Mouse (Mus musculus): Measurements from ENCODE around the gene Kifc1. TPM values are rescaled to one million over a fixed set of nuclear protein-coding genes. Genes with fewer than 3 reads are reported as not detected.
"Not testable (repeated sequence)": the region's sequence is repeated elsewhere in the genome, so short reads cannot be mapped to it uniquely, and the experiment has no call there.

Gene Kifc1
- polyA plus RNA-seq, 1 experiment, result 57.3 TPM

GRCm38 (mm10) chr17:33910346-33911051 lies 20.0 kb upstream of the Kifc1 start:
- Histone ChIP-seq H3K27ac (ENCODE audit: control insufficient read depth, insufficient read depth, low read length) (peak overlapping the region; percentile 85; the same call in 1 of the 2 replicates), H3K4me1 (replicated peaks; ENCODE audit: control insufficient read depth, insufficient read depth, low read length) (peaks cover 23% of the 10 kb centered on the region), H3K36me3 (ENCODE audit: control insufficient read depth, insufficient read depth, low read length) (peaks cover 25% of the 10 kb centered on the region)

DNA sequence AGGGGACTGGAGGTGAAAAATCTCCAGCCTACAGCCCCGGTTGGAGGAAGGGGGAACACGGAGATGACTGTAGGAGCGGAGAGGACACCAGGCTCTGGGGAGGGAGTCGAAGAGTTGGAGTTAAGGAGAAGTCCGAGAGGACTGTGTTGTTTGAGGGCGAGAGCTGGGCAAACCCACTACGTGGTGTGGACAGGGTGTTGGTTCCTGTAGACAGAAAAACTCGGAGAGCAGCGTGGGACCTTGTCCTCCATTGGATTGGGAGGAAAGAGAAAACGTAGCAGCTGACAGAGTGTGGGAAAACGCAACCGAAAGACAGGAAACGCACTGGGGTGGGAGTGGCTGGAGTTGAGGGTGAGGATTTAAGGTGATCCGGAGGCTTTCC lies 19.4 kb upstream of the Kifc1 start:
- no peaks in the 10 kb centered on the region for H3K27me3 ChIP-seq (ENCODE audit: control insufficient read depth, insufficient read depth, low read length)
- DNase-seq, result peak; percentile 58
- peaks cover 19% of the 10 kb centered on the region for H3K4me1 ChIP-seq (replicated peaks; ENCODE audit: control insufficient read depth, insufficient read depth, low read length)
- peak overlapping the region; percentile 85 for H3K27ac ChIP-seq (ENCODE audit: control insufficient read depth, insufficient read depth, low read length)
- peak overlapping the region; percentile 94 for H3K4me3 ChIP-seq (ENCODE audit: control insufficient read depth, insufficient read depth, low read length)
- under 1% methylated on average over 14 of the region's 14 CpGs for WGBS
- TF ChIP-seq POLR2A (IDR thresholded peaks at IDR 0.05; ENCODE audit: control insufficient read depth, extremely low read depth, insufficient read depth, low read length, poor library complexity), result no peak; the same call in 1 of the 2 replicates
- no peak for TF ChIP-seq CTCF (IDR thresholded peaks at IDR 0.05; ENCODE audit: borderline replicate concordance, control insufficient read depth, extremely low read depth, insufficient read depth, low read length, poor library complexity)
- peaks cover 25% of the 10 kb centered on the region for H3K36me3 ChIP-seq (ENCODE audit: control insufficient read depth, insufficient read depth, low read length)

More at GRCm38 (mm10) chr17:33910346-33911051, 20.0 kb upstream of the Kifc1 start:
- Histone ChIP-seq H3K27me3 (ENCODE audit: control insufficient read depth, insufficient read depth, low read length) (no peaks in the 10 kb centered on the region), H3K4me3 (ENCODE audit: control insufficient read depth, insufficient read depth, low read length) (peak overlapping the region; percentile 94)
- WGBS, result 48% methylated on average over 11 of the region's 11 CpGs
- DNase-seq, result no peak
- TF ChIP-seq POLR2A (IDR thresholded peaks at IDR 0.05; ENCODE audit: control insufficient read depth, extremely low read depth, insufficient read depth, low read length, poor library complexity) (no peak), CTCF (IDR thresholded peaks at IDR 0.05; ENCODE audit: borderline replicate concordance, control insufficient read depth, extremely low read depth, insufficient read depth, low read length, poor library complexity) (no peak)

DNA sequence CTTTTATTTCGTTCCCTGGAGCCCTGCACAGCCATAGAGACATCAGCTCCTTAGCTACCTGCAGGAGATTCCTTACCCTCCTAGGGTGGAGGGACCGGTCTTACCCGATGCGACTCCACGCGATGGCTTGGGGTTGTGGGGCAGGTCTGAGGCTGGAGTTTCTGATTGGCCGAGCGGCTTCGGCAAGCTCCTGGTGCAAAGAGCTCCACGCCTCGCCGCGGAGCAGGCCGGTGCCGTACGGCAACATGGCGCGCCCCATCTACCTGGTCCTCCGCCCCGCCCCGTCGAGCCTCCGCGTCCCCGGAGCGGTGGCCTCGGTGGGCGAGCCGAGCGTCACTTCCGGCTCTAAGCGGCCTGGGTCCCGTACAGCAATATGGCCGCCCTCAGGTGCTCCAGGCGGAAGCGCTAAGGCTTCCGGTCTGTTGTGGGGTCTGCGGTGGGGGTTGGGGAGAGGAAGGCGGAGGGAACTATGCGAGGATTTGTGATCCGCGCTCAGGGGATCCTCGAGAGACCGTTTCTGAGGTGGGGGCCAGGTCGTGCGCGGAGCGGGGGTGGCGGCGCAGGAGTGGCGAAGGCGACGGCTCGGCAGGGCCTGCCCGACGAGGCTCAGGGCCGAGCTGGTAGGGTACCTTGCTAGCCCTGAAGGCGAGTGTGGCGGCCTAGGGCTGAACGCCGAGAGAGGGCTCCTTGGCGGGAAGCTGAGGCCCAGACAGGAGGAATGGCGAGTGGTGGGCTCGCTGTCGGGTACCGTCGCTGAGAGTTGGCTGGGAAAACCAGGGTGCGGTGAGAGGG lies 18.8 kb upstream of the Kifc1 start, which contains the start of gene Daxx:
Gene Daxx, plus strand, starts transcription at position 338 of the 792 bp plus-strand sequence.
- H3K27ac ChIP-seq (ENCODE audit: control insufficient read depth, insufficient read depth, low read length), result peak within 1 kb of the TSS; percentile 85
- H3K4me1 ChIP-seq (replicated peaks; ENCODE audit: control insufficient read depth, insufficient read depth, low read length), result peaks cover 18% of the 10 kb centered on the region
- H3K36me3 ChIP-seq (ENCODE audit: control insufficient read depth, insufficient read depth, low read length), result peaks cover 25% of the 10 kb centered on the region
- WGBS, result 2% methylated on average over 68 of the region's 68 CpGs
- peak; percentile 99 for DNase-seq
- no peaks in the 10 kb centered on the region for H3K27me3 ChIP-seq (ENCODE audit: control insufficient read depth, insufficient read depth, low read length)
- H3K4me3 ChIP-seq (ENCODE audit: control insufficient read depth, insufficient read depth, low read length), result peak within 1 kb of the TSS; percentile 94
- TF ChIP-seq CTCF (IDR thresholded peaks at IDR 0.05; ENCODE audit: borderline replicate concordance, control insufficient read depth, extremely low read depth, insufficient read depth, low read length, poor library complexity) (peak; percentile 46; the same call in 1 of the 2 replicates), POLR2A (IDR thresholded peaks at IDR 0.05; ENCODE audit: control insufficient read depth, extremely low read depth, insufficient read depth, low read length, poor library complexity) (peak; percentile 70)

GRCm38 (mm10) chr17:33908331-33909076 lies 18.0 kb upstream of the Kifc1 start:
- DNase-seq, result peak; percentile 50
- Histone ChIP-seq H3K4me1 (replicated peaks; ENCODE audit: control insufficient read depth, insufficient read depth, low read length) (peaks cover 21% of the 10 kb centered on the region), H3K36me3 (ENCODE audit: control insufficient read depth, insufficient read depth, low read length) (peaks cover 19% of the 10 kb centered on the region), H3K27ac (ENCODE audit: control insufficient read depth, insufficient read depth, low read length) (peak overlapping the region; percentile 18), H3K4me3 (ENCODE audit: control insufficient read depth, insufficient read depth, low read length) (peak overlapping the region; percentile 62), H3K27me3 (ENCODE audit: control insufficient read depth, insufficient read depth, low read length) (no peaks in the 10 kb centered on the region)
- under 1% methylated on average over 44 of the region's 44 CpGs for WGBS
- TF ChIP-seq POLR2A (IDR thresholded peaks at IDR 0.05; ENCODE audit: control insufficient read depth, extremely low read depth, insufficient read depth, low read length, poor library complexity) (no peak), CTCF (IDR thresholded peaks at IDR 0.05; ENCODE audit: borderline replicate concordance, control insufficient read depth, extremely low read depth, insufficient read depth, low read length, poor library complexity) (no peak; the same call in 1 of the 2 replicates)

DNA sequence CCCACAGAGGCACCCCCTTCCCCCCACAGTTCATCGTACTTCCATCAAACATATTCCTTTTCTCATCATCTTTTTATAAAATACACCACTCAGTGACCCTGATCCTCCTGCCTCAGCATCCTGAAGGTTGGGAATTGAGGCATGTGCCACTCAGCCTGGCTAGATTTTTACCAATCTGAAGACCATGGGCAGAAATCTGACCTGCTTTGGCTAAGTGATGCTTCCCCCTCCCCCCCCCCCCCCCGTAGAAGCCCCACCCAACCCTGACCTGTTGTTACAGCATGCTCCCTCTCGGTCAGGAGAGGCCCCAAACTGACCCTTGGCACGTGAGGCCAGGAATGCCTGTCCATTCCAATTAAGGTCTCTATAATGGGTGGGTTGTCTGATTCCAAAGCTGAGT lies 14.4 kb upstream of the Kifc1 start, which contains the start of gene Platr17:
Gene Platr17, plus strand, starts transcription at position 301 of the 400 bp plus-strand sequence.
- WGBS, result 73% methylated on average over 4 of the region's 4 CpGs
- not testable (repeated sequence) for H3K27ac ChIP-seq (ENCODE audit: control insufficient read depth, insufficient read depth, low read length); DNase-seq

GRCm38 (mm10) chr17:33903911-33904651 lies 13.6 kb upstream of the Kifc1 start:
- not testable (repeated sequence) for H3K36me3 ChIP-seq (ENCODE audit: control insufficient read depth, insufficient read depth, low read length); H3K27me3 ChIP-seq (ENCODE audit: control insufficient read depth, insufficient read depth, low read length); H3K4me3 ChIP-seq (ENCODE audit: control insufficient read depth, insufficient read depth, low read length); H3K27ac ChIP-seq (ENCODE audit: control insufficient read depth, insufficient read depth, low read length); DNase-seq
- H3K4me1 ChIP-seq (replicated peaks; ENCODE audit: control insufficient read depth, insufficient read depth, low read length), result peaks cover 11% of the 10 kb centered on the region
- WGBS, result 85% methylated on average over 6 of the region's 6 CpGs

More for the DNA sequence above, 14.4 kb upstream of the Kifc1 start, which contains the start of gene Platr17:
- not testable (repeated sequence) for H3K36me3 ChIP-seq (ENCODE audit: control insufficient read depth, insufficient read depth, low read length); H3K27me3 ChIP-seq (ENCODE audit: control insufficient read depth, insufficient read depth, low read length); H3K4me3 ChIP-seq (ENCODE audit: control insufficient read depth, insufficient read depth, low read length)
- H3K4me1 ChIP-seq (replicated peaks; ENCODE audit: control insufficient read depth, insufficient read depth, low read length), result peaks cover 12% of the 10 kb centered on the region

Measured in thymus, adult 2 months (tissue).